Mouse (Mus musculus): Measurements from ENCODE around the gene Tmem222. TPM values are rescaled to one million over a fixed set of nuclear protein-coding genes. Genes with fewer than 3 reads are reported as not detected.

The Tmem222 gene
- polyA plus RNA-seq, 1 experiment, result 120 TPM

DNA sequence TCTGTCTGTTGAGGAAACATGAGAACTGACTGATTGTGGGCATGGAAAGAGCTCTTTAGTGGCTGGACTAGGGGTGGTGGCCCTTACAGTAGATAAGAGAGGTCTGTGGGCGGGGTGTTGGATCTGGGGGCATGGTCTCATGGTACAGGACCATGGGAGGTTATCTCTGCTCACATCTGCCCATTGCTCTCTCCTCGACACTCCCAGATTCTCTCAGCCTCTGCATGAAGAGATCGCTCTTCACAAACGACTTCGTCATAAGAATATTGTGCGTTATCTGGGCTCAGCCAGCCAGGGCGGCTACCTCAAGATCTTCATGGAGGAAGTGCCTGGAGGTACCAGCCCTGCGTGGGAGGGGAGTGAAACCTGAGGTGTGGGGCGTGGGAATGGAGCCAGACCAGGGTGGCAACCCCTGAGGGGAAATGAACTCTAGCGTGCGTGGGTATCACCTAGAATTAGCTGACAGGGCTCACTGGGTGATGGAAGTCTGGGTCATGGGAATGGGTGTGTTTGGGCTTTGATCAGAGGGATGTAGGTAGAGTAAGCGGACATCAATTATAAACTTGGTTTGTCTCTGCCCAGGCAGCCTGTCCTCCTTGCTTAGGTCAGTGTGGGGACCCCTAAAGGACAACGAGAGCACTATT is 29.7 kb downstream of the Tmem222 start:
- no peak for TF ChIP-seq POLR2A (IDR thresholded peaks at IDR 0.05; ENCODE audit: borderline replicate concordance, extremely low read depth, insufficient read depth, insufficient read length, poor library complexity, severe bottlenecking)
- no peak for TF ChIP-seq CTCF (IDR thresholded peaks at IDR 0.05; ENCODE audit: borderline replicate concordance, extremely low read depth, insufficient read depth, insufficient read length)
- DNase-seq (ENCODE audit: low read depth), result no peak

DNA sequence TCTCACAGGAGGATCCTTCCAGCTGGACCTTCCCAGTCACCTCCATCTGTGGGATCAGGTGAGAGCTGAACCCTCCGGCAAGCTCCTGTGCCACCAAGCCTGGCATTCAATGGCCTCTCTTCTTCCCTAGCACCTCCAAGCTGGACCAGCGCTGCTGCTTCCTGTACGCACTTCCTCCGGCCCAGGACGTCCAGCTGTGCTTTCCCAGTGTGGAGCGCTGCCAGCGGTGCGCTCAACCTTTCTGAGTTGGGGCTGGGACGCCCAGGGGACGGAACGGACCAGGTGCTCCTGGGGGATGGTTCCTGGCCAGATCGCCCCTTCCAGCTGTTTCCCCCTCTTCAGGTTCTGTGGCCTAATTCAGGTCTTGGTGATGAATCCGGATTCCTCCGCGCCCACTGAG is 30.5 kb downstream of the Tmem222 start:
- DNase-seq (ENCODE audit: low read depth), result no peak
- no peak for TF ChIP-seq POLR2A (IDR thresholded peaks at IDR 0.05; ENCODE audit: borderline replicate concordance, extremely low read depth, insufficient read depth, insufficient read length, poor library complexity, severe bottlenecking)
- no peak for TF ChIP-seq CTCF (IDR thresholded peaks at IDR 0.05; ENCODE audit: borderline replicate concordance, extremely low read depth, insufficient read depth, insufficient read length)

DNA sequence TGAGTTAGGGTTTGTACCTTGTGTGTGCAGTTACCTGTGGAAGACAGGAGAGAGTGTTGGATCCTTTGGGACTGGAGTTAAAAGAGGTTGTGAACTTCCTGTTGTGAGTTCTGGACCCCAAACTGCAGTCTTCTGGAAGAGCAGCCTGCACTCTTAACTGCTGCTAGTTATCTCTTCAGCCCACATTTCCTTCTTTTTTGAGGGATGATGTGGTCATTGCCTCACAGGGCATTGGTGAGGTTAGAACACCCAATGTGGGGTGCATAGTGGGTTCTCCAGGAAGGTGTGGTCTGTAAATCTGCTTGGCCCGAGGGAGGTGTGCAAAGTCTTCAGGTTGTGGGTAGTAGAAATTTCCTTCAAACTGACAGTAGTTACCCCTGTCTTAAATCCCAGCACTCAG is 33.3 kb downstream of the Tmem222 start:
- no peak for DNase-seq (ENCODE audit: low read depth)
- TF ChIP-seq POLR2A (IDR thresholded peaks at IDR 0.05; ENCODE audit: borderline replicate concordance, extremely low read depth, insufficient read depth, insufficient read length, poor library complexity, severe bottlenecking) (no peak), CTCF (IDR thresholded peaks at IDR 0.05; ENCODE audit: borderline replicate concordance, extremely low read depth, insufficient read depth, insufficient read length) (no peak)

DNA sequence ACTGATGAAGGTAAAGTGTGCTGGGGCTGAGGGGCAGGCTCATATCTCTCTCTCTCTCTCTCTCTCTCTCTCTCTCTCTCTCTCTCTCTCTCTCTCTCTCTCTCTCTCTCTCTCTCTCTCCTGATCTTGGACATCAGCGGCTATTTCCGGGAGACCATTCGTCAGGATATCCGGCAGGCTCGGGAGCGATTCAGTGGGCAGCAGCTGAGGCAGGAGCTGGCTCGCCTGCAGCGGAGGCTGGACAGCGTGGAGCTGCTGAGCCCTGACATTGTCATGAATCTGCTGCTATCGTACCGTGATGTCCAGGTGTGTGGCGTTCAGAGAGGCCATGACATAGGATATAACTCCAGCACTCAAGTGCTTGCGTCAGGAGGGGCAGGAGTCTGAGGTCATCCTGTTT is 34.1 kb downstream of the Tmem222 start:
- TF ChIP-seq CTCF (IDR thresholded peaks at IDR 0.05; ENCODE audit: borderline replicate concordance, extremely low read depth, insufficient read depth, insufficient read length), result no peak
- no peak for TF ChIP-seq POLR2A (IDR thresholded peaks at IDR 0.05; ENCODE audit: borderline replicate concordance, extremely low read depth, insufficient read depth, insufficient read length, poor library complexity, severe bottlenecking)
- no peak for DNase-seq (ENCODE audit: low read depth)

DNA sequence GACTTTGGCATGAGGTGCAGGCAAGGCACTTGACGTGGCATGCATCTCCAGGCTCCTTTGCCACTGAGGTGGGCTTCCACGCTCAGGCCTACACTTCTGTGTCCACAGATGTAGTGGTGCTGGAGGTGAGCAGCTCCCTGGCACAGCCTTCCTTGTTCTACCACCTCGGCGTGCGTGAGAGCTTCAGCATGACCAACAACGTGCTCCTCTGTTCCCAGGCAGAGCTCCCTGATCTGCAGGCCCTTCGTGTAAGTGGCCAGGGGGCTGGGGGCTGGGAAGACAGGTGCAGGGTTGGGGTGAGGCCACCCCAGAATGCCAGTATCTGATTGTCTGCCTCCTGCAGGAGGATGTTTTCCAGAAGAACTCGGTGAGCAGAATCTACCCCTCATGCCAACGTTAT is 34.9 kb downstream of the Tmem222 start:
- DNase-seq (ENCODE audit: low read depth), result no peak
- no peak for TF ChIP-seq POLR2A (IDR thresholded peaks at IDR 0.05; ENCODE audit: borderline replicate concordance, extremely low read depth, insufficient read depth, insufficient read length, poor library complexity, severe bottlenecking)
- TF ChIP-seq CTCF (IDR thresholded peaks at IDR 0.05; ENCODE audit: borderline replicate concordance, extremely low read depth, insufficient read depth, insufficient read length), result no peak

DNA sequence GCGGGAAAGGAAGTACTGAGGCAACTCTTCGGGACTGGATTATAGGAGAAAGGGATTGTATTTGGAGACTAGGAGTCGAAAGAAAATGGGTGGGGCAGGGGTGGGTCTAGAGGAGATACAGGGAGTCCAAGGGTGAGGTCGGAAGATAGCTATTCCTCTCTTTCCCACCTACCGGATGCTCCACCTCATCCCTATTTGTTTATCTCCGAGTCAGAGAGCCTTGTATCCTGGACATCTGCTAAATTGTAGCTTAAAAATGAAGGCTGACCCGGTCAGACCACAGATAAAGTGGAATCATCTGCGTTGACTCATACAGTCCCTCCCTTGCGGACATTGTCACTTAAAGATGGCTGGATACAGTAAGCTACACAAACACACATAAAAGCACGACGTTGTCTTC is 35.7 kb downstream of the Tmem222 start:
- TF ChIP-seq POLR2A (IDR thresholded peaks at IDR 0.05; ENCODE audit: borderline replicate concordance, extremely low read depth, insufficient read depth, insufficient read length, poor library complexity, severe bottlenecking) (no peak), CTCF (IDR thresholded peaks at IDR 0.05; ENCODE audit: borderline replicate concordance, extremely low read depth, insufficient read depth, insufficient read length) (no peak)

DNA sequence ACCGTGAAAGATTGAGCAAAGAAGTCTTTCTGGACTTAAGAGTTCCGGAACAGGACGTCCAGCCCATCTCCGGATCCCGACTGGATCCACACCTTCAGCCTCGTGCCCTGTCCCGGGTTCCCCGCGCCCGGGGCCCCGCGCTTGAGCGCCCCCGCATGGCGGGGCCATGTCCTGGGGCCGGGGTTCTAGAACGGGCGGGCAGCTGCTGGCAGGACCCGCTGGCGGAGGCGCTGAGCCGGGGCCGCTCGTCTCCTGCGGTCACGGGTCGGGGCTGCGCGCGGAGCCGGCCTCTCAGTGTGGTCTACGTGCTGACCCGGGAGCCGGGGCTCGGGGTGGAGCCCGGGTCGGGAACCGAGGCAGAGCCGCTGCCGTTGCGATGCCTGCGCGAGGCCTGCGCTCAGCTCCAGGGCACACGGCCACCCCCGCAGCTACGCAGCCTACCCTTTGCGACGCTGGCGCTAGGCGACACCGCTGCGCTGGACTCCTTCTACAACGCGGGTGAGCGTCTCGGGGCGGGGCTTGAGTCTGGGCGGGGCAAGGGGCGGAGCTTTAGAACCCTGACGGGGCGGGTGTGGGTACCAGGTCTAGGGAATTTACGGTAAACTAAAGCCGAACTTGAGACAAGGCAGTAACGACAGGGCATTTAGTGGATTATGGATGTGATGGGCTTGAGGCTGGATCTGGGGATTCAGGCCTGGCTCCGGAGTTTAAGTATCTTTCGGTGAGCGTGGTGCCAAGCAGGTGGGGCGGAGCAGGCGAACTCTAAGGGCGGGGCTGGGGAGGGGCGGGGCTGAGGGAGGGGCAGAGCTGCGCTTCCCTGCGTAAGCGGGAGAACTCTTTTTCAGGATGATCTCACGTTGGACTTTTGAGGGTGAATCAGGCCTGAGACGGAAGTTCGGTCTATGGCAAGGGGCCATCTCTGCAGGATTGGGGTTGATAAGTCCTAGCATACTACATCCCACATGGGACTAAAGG is 36.4 kb downstream of the Tmem222 start:
- DNase-seq (ENCODE audit: low read depth), result peak; percentile 87
- TF ChIP-seq POLR2A (IDR thresholded peaks at IDR 0.05; ENCODE audit: borderline replicate concordance, extremely low read depth, insufficient read depth, insufficient read length, poor library complexity, severe bottlenecking) (no peak), CTCF (IDR thresholded peaks at IDR 0.05; ENCODE audit: borderline replicate concordance, extremely low read depth, insufficient read depth, insufficient read length) (no peak)

More for the DNA sequence above, 35.7 kb downstream of the Tmem222 start:
- no peak for DNase-seq (ENCODE audit: low read depth)

DNA sequence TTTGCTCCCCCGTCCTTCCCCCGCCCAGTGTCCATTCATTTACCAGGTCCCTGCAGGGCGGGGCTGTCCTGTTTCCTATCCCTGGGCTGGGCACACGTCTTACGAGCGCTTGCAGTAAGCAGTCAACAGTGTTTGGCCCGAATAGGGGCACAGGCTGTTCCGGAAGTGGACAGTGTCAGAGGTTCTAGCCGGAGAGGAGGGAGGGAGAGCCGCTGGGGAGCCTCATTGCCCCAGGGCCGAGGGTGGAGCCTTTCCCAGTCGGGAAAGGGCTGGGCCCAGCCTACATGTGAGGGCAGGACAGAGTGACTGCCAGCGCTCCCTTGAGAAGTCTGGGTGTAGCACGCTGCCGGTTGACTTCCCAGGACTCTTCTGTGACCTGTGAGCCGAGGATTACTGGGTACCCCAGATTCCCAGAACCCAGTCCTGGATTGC is 37.1 kb downstream of the Tmem222 start, which contains the start of gene Map3k6:
Gene Map3k6 (plus strand): TSS at position 329 of the 432 bp plus-strand sequence.
- no peak for TF ChIP-seq POLR2A (IDR thresholded peaks at IDR 0.05; ENCODE audit: borderline replicate concordance, extremely low read depth, insufficient read depth, insufficient read length, poor library complexity, severe bottlenecking)
- no peak for TF ChIP-seq CTCF (IDR thresholded peaks at IDR 0.05; ENCODE audit: borderline replicate concordance, extremely low read depth, insufficient read depth, insufficient read length)
- no peak for DNase-seq (ENCODE audit: low read depth)

DNA sequence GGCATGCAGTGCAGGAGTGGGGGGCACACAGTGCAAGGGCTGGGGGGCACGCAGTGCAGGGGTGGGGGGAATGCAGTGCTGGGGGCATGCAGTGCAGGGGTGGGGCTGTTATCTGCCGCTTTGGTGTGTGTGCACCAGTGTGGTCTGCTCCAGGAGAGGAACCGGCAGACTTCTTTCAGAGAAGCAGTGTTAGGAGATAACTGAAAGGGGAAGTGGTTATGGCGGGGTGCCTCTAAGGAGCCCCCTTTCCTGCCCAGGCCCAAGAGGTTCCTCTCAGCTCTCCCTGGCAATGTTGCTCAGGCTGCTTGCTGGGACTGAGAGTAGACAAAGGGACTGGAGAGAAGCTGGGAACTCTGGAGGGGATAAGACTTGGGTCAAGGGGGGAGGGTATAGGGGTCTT is 39.7 kb downstream of the Tmem222 start:
- no peak for DNase-seq (ENCODE audit: low read depth)
- no peak for TF ChIP-seq CTCF (IDR thresholded peaks at IDR 0.05; ENCODE audit: borderline replicate concordance, extremely low read depth, insufficient read depth, insufficient read length)
- no peak for TF ChIP-seq POLR2A (IDR thresholded peaks at IDR 0.05; ENCODE audit: borderline replicate concordance, extremely low read depth, insufficient read depth, insufficient read length, poor library complexity, severe bottlenecking)

DNA sequence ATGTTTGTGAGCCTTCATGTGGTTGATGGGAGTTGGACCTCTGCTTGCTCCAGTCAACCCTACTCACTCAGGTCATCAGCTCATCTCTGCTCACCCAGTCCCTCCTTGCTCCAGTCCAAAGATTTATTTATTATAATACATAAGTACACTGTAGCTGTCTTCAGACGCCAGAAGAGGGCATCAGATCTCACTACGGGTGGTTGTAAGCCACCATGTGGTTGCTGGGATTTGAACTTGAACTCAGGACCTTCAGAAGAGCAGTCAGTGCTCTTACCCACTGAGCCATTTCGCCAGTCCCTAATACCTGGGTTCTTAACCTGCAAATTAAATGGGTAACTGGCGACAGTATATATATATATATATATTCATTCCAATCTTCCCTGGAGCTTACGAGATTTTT is 42.2 kb downstream of the Tmem222 start:
- DNase-seq (ENCODE audit: low read depth), result no peak
- TF ChIP-seq CTCF (IDR thresholded peaks at IDR 0.05; ENCODE audit: borderline replicate concordance, extremely low read depth, insufficient read depth, insufficient read length), result no peak
- TF ChIP-seq POLR2A (IDR thresholded peaks at IDR 0.05; ENCODE audit: borderline replicate concordance, extremely low read depth, insufficient read depth, insufficient read length, poor library complexity, severe bottlenecking), result no peak

DNA sequence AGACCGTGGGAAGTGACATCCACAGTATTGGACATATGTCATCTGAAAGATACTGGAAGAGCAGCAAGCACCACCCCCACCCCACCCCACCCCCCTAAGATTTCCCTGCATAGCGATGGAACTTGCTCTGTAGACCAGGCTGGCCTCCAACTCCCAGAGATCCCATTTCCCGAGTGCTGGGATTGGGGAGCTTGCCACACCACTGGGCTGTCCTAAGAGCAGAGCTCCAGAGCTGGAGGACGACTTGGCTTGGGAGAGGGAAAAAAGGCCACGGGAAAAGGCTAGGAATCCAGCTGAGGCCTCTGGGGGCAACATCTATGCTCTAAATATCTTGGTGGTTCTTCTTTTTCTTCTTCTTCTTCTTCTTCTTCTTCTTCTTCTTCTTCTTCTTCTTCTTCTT is 42.8 kb downstream of the Tmem222 start:
- TF ChIP-seq POLR2A (IDR thresholded peaks at IDR 0.05; ENCODE audit: borderline replicate concordance, extremely low read depth, insufficient read depth, insufficient read length, poor library complexity, severe bottlenecking) (no peak), CTCF (IDR thresholded peaks at IDR 0.05; ENCODE audit: borderline replicate concordance, extremely low read depth, insufficient read depth, insufficient read length) (no peak)

More for the DNA sequence above, 42.8 kb downstream of the Tmem222 start:
- no peak for DNase-seq (ENCODE audit: low read depth)

All from brain, embryonic 14.5 days (tissue).